Mouse (Mus musculus): ENCODE results near the gene Gm11563.

DNA sequence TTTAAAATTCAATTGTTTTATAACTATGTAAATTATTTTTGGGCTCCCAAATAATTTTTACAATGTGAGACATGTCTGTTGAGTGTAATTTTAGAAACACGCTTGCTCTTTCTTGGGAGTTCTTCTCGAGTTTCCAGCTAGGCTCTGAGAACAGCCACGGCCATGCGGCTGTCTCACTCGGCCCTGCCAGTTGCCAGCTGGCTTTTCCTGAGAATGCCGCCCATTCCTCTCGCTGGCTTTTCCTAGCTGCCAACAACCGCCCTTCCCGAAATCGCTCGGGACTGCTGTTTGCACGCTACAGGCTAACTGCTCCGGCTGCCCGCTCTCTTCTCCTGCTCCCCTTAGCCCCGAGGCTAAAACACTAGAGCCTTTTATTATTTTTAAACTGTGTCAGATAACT, 12.3 kb downstream of the Gm11563 start:
- TF ChIP-seq CTCF (IDR thresholded peaks at IDR 0.05; ENCODE audit: low read depth) (no peak), EP300 (optimal IDR thresholded peaks at IDR 0.05) (no peak)
